Mouse (Mus musculus): Measurements from ENCODE around the gene Adap2.

GRCm38 (mm10) chr11:80142872-80143271, 11.0 kb upstream of the Adap2 start:
- TF ChIP-seq CTCF (IDR thresholded peaks at IDR 0.05; ENCODE audit: low read depth) (no peak), EP300 (IDR thresholded peaks at IDR 0.05; ENCODE audit: low read depth) (no peak)

Measured in liver, postnatal 0 days (tissue).